ENCODE assay signal across 9 mouse cellular contexts in genomic region chr6:147090191-147090590, GRCm38 (mm10). TPM values are rescaled to one million over a fixed set of nuclear protein-coding genes. Genes with fewer than 3 reads are reported as not detected.
A peak's percentile ranks its signal among the peaks of the same experiment; 100 is the strongest.
DNase-seq lines count a peak whose midpoint lies in the region; ATAC-seq and TF ChIP-seq lines count a peak whose summit lies in the region.
"Had no signal": no experiment of that assay in that cellular context is flagged by ENCODE, and none has a peak within 500 bp of the region (broad histone marks: within the 10 kb centered on the region; RNA-seq: fewer than 3 reads in every experiment).

No protein-coding gene starts in this region.

- H3K4me1 ChIP-seq in megakaryocyte, embryonic 14.5 days, result peaks cover 52% of the 10 kb centered on the region
- peaks cover 14% of the 10 kb centered on the region for H3K4me1 ChIP-seq in limb, embryonic 11.5 days (ENCODE audit: control insufficient read depth, insufficient read depth, low read length)
- H3K4me1 ChIP-seq in neural tube, embryonic 14.5 days (ENCODE audit: control insufficient read depth, insufficient read depth, low read length), result peaks cover 17% of the 10 kb centered on the region

- intact Hi-C loops in gastrocnemius, adult 2 months (cut with DNase I), result loop anchor here (10.0 kb wide), 1 partner anchor 255 kb away; no protein-coding TSS in a partner anchor
- intact Hi-C loops in gastrocnemius, postnatal 36 days (cut with DNase I), result no loop called here

- DNase-seq in gastrocnemius, adult 2 months, result peak; percentile 10
- DNase-seq in gastrocnemius, postnatal 36 days, result no peak
- DNase-seq in limb, embryonic 11.5 days (ENCODE audit: low spot score), result no peak
- DNase-seq in urinary bladder, postnatal 25 days (ENCODE audit: low spot score), result no peak
- no peak for DNase-seq in kidney, postnatal 25 days
- DNase-seq: spleen, adult 18-20 months had no signal

- no peak overlapping the region for H3K27ac ChIP-seq in gastrocnemius, adult 2 months
- H3K27ac ChIP-seq in limb, embryonic 11.5 days (replicated peaks; ENCODE audit: low read depth, low read length), result no peak overlapping the region
- H3K27ac ChIP-seq in neural tube, embryonic 14.5 days (ENCODE audit: low read depth, low read length), result peak overlapping the region; percentile 88; the same call in 1 of the 2 replicates

- no peaks in the 10 kb centered on the region for H3K27me3 ChIP-seq in megakaryocyte, embryonic 14.5 days (replicated peaks)
- H3K27me3 ChIP-seq in limb, embryonic 11.5 days (ENCODE audit: control insufficient read depth, insufficient read depth, low read length), result no peaks in the 10 kb centered on the region
- no peaks in the 10 kb centered on the region for H3K27me3 ChIP-seq in neural tube, embryonic 14.5 days (ENCODE audit: control insufficient read depth, insufficient read depth, low read length)

- no peaks in the 10 kb centered on the region for H3K9me3 ChIP-seq in megakaryocyte, embryonic 14.5 days
- H3K9me3 ChIP-seq in limb, embryonic 11.5 days (ENCODE audit: control insufficient read depth, low read length), result no peaks in the 10 kb centered on the region
- H3K9me3 ChIP-seq in neural tube, embryonic 14.5 days (ENCODE audit: control insufficient read depth, low read length), result no peaks in the 10 kb centered on the region

- H3K4me3 ChIP-seq in gastrocnemius, adult 2 months, result no peak overlapping the region
- peak overlapping the region; percentile 94 for H3K4me3 ChIP-seq in megakaryocyte, embryonic 14.5 days (replicated peaks)
- H3K4me3 ChIP-seq in limb, embryonic 11.5 days (ENCODE audit: low read depth, low read length), result no peak overlapping the region
- peak overlapping the region; percentile 80; the same call in 1 of the 2 replicates for H3K4me3 ChIP-seq in neural tube, embryonic 14.5 days (ENCODE audit: low read depth, low read length)

- 80% methylated on average over 5 of the region's 5 CpGs for WGBS in limb, embryonic 11.5 days
- WGBS in neural tube, embryonic 14.5 days, result 76% methylated on average over 5 of the region's 5 CpGs

- no peak for ATAC-seq in megakaryocyte, adult 5-6 weeks (ENCODE audit: poor library complexity, severe bottlenecking)
- no peak for ATAC-seq in limb, embryonic 11.5 days (ENCODE audit: insufficient number of reproducible peaks, low FRiP score, low TSS enrichment, low read depth)
- ATAC-seq in neural tube, embryonic 14.5 days (ENCODE audit: low read depth), result no peak

- peaks cover 15% of the 10 kb centered on the region for H3K36me3 ChIP-seq in megakaryocyte, embryonic 14.5 days (replicated peaks; ENCODE audit: low read length)
- H3K36me3 ChIP-seq in limb, embryonic 11.5 days (ENCODE audit: control insufficient read depth, insufficient read depth, low read length), result no peaks in the 10 kb centered on the region
- no peaks in the 10 kb centered on the region for H3K36me3 ChIP-seq in neural tube, embryonic 14.5 days (ENCODE audit: control insufficient read depth, insufficient read depth, low read length)

- no peak for TF ChIP-seq CTCF in gastrocnemius, adult 2 months (IDR thresholded peaks at IDR 0.05)

- H3K9ac ChIP-seq in limb, embryonic 11.5 days (ENCODE audit: low read length), result no peak overlapping the region
- H3K9ac ChIP-seq in neural tube, embryonic 14.5 days (replicated peaks; ENCODE audit: low read depth, low read length), result peak overlapping the region; percentile 92; the same call in 1 of the 2 replicates

- H3K4me2 ChIP-seq in limb, embryonic 11.5 days (ENCODE audit: low read depth, severe bottlenecking), result peak overlapping the region; percentile 93; the same call in 1 of the 2 replicates
- peak overlapping the region; percentile 95 for H3K4me2 ChIP-seq in neural tube, embryonic 14.5 days (ENCODE audit: low read depth, low read length)

RNA-seq across cellular contexts. Expression of gene Klhl42, which starts 1.0 kb away (rescaled TPM):
- total RNA-seq in gastrocnemius, adult 2 months (2021), result 1 to 10 TPM; 1.7 to 2.2 TPM
- 1 to 10 TPM; 1.6 to 2.2 TPM for total RNA-seq in gastrocnemius, postnatal 36 days (2021)
- polyA plus RNA-seq in megakaryocyte, embryonic 14.5 days (2012; ENCODE audit: insufficient read depth, low replicate concordance), result 1.7 and 2.7 TPM in 2 replicates
- 3.7 and 4.1 TPM in 2 replicates for total RNA-seq in megakaryocyte, adult 5-6 weeks (2015)
- 5.0 TPM in 2 replicates for total RNA-seq in megakaryocyte, adult 5-6 weeks (2017)
- polyA plus RNA-seq in limb, embryonic 11.5 days (2014; fragmentation: Nextera tagmentation; extraction: Ambion mirVana), result 10.2 and 10.6 TPM in 2 replicates
- 9.7 and 10.3 TPM in 2 replicates for polyA plus RNA-seq in neural tube, embryonic 14.5 days (2014; fragmentation: Nextera tagmentation; extraction: Ambion mirVana)

RNA-seq across cellular contexts. Expression of gene Mansc4, which starts 3.4 kb away (rescaled TPM):
- total RNA-seq in gastrocnemius, adult 2 months (2021), result not detected
- total RNA-seq in gastrocnemius, postnatal 36 days (2021), result not detected
- polyA plus RNA-seq in megakaryocyte, embryonic 14.5 days (2012; ENCODE audit: insufficient read depth, low replicate concordance), result not detected in 2 replicates
- total RNA-seq in megakaryocyte, adult 5-6 weeks (2015), result not detected in 2 replicates
- total RNA-seq in megakaryocyte, adult 5-6 weeks (2017), result not detected in 2 replicates
- 1.9 and 2.5 TPM in 2 replicates for polyA plus RNA-seq in limb, embryonic 11.5 days (2014; fragmentation: Nextera tagmentation; extraction: Ambion mirVana)
- 0.66 and 1.1 TPM in 2 replicates for polyA plus RNA-seq in neural tube, embryonic 14.5 days (2014; fragmentation: Nextera tagmentation; extraction: Ambion mirVana)

RNA-seq across cellular contexts. Expression of gene Mrps35, which starts 47.6 kb away (rescaled TPM):
- 10 to 100 TPM; 37.4 to 52.4 TPM for total RNA-seq in gastrocnemius, adult 2 months (2021)
- total RNA-seq in gastrocnemius, postnatal 36 days (2021), result 10 to 100 TPM; 40.9 to 41.0 TPM
- 2.7 and 7.0 TPM in 2 replicates for polyA plus RNA-seq in megakaryocyte, embryonic 14.5 days (2012; ENCODE audit: insufficient read depth, low replicate concordance)
- total RNA-seq in megakaryocyte, adult 5-6 weeks (2015), result 46.9 and 61.2 TPM in 2 replicates
- 30.7 and 73.0 TPM in 2 replicates for total RNA-seq in megakaryocyte, adult 5-6 weeks (2017)
- polyA plus RNA-seq in limb, embryonic 11.5 days (2014; fragmentation: Nextera tagmentation; extraction: Ambion mirVana), result 111 and 115 TPM in 2 replicates
- polyA plus RNA-seq in neural tube, embryonic 14.5 days (2014; fragmentation: Nextera tagmentation; extraction: Ambion mirVana), result 66.2 and 82.3 TPM in 2 replicates

RNA-seq across cellular contexts. Expression of gene Rep15, which starts 57.8 kb away (rescaled TPM):
- total RNA-seq in gastrocnemius, adult 2 months (2021), result under 1 TPM; 0.59 to 0.66 TPM
- total RNA-seq in gastrocnemius, postnatal 36 days (2021), result under 1 TPM; 0.26 to 0.49 TPM
- not detected in 2 replicates for polyA plus RNA-seq in megakaryocyte, embryonic 14.5 days (2012; ENCODE audit: insufficient read depth, low replicate concordance)
- 0.09 and 0.11 TPM in 2 replicates for total RNA-seq in megakaryocyte, adult 5-6 weeks (2015)
- total RNA-seq in megakaryocyte, adult 5-6 weeks (2017), result not detected in 2 replicates
- polyA plus RNA-seq in limb, embryonic 11.5 days (2014; fragmentation: Nextera tagmentation; extraction: Ambion mirVana), result 1.1 and 1.3 TPM in 2 replicates
- 0.60 and 0.79 TPM in 2 replicates for polyA plus RNA-seq in neural tube, embryonic 14.5 days (2014; fragmentation: Nextera tagmentation; extraction: Ambion mirVana)

Comparison
In these comparisons a context has a peak if more than half of its experiments do, and no peak if none do; other contexts are left out.
1. H3K4me3 ChIP-seq: peak in megakaryocyte, embryonic 14.5 days (single experiment) and neural tube, embryonic 14.5 days (single experiment); none in gastrocnemius, adult 2 months (single experiment) and limb, embryonic 11.5 days (single experiment).